14 mouse cellular contexts compared by ENCODE assay signal in genomic region chr14:12167651-12168050, GRCm38 (mm10).
"Had no signal": no experiment of that assay in that cellular context is flagged by ENCODE, and none has a peak within 500 bp of the region (broad histone marks: within the 10 kb centered on the region; RNA-seq: fewer than 3 reads in every experiment).

No protein-coding gene starts in this region.

- H3K4me2 ChIP-seq: intestine, embryonic 15.5 days; limb, embryonic 15.5 days; liver, embryonic 11.5 days; lung, embryonic 14.5 days; midbrain, embryonic 13.5 days had no signal

- DNase-seq: layer of hippocampus, adult 9-11 months; liver, postnatal 0 days; lung, embryonic 14.5 days; thymus, adult 18-20 months; thymus, postnatal 36 days had no signal

- H3K4me3 ChIP-seq: intestine, embryonic 15.5 days; layer of hippocampus, adult 2 months; limb, embryonic 15.5 days; midbrain, embryonic 13.5 days had no signal

- H3K27ac ChIP-seq: intestine, embryonic 15.5 days; layer of hippocampus, adult 2 months; limb, embryonic 15.5 days; liver, embryonic 14.5 days; macrophage; midbrain, embryonic 13.5 days had no signal

- H3K9me3 ChIP-seq: intestine, embryonic 15.5 days; limb, embryonic 15.5 days; midbrain, embryonic 13.5 days had no signal

- H3K36me3 ChIP-seq: intestine, embryonic 15.5 days; limb, embryonic 15.5 days had no signal

- H3K27me3 ChIP-seq: intestine, embryonic 15.5 days; limb, embryonic 15.5 days; midbrain, embryonic 13.5 days had no signal

- ATAC-seq: hindbrain, embryonic 16.5 days; intestine, embryonic 15.5 days; liver, postnatal 0 days; lung, postnatal 0 days; midbrain, embryonic 13.5 days had no signal

- H3K9ac ChIP-seq: intestine, embryonic 15.5 days; limb, embryonic 15.5 days; liver, embryonic 14.5 days; liver, postnatal 0 days; lung, embryonic 14.5 days; midbrain, embryonic 13.5 days had no signal
